In genomic region chr1:33565764-33566401, GRCm38 (mm10) we compare ENCODE assay signal across 7 mouse cellular contexts.
A peak's percentile ranks its signal among the peaks of the same experiment; 100 is the strongest.
DNase-seq lines count a peak whose midpoint lies in the region.

No protein-coding gene starts in this region.

- peak; percentile 10 for DNase-seq in 3T3-L1 (ENCODE audit: low read depth, low spot score)
- DNase-seq in CD4-positive helper T cell, adult 2 months (ENCODE audit: low read depth, low spot score), result peak; percentile 77
- peak; percentile 59 for DNase-seq in c-Kit-positive CD71-positive TER-119-positive erythroid progenitor cells, embryonic 14.5 days (ENCODE audit: low spot score)
- peak; percentile 28 for DNase-seq in lung, postnatal 36 days
- DNase-seq in right cerebral cortex, postnatal 10 days (ENCODE audit: low spot score in 2 of 2), result no peak
- no peak for DNase-seq in layer of hippocampus, adult 9-10 months (ENCODE audit: low spot score)
- no peak for DNase-seq in frontal cortex, postnatal 25 days (ENCODE audit: low spot score in 2 of 2)

Comparison
In these comparisons a context has a peak if more than half of its experiments do, and no peak if none do; other contexts are left out.
1. DNase-seq: peak in 3T3-L1 (single experiment), CD4-positive helper T cell, adult 2 months (single experiment), c-Kit-positive CD71-positive TER-119-positive erythroid progenitor cells, embryonic 14.5 days (single experiment) and lung, postnatal 36 days (single experiment); none in right cerebral cortex, postnatal 10 days (0 of 2), layer of hippocampus, adult 9-10 months (single experiment) and frontal cortex, postnatal 25 days (0 of 2).